Mouse (Mus musculus): ENCODE data around the gene Akap13. TPM values are rescaled to one million over a fixed set of nuclear protein-coding genes. Genes with fewer than 3 reads are reported as not detected.

The Akap13 gene
- polyA plus RNA-seq, 1 experiment = 13.2 TPM

- H3K27ac ChIP-seq (ENCODE audit: insufficient read depth, low read depth, low read length) = no peak overlapping the region
- DNase-seq = no peak
- no peaks in the 10 kb centered on the region for H3K36me3 ChIP-seq (ENCODE audit: control insufficient read depth, insufficient read depth, low read length)
- no peak for TF ChIP-seq CTCF (conservative IDR thresholded peaks at IDR 0.05; ENCODE audit: insufficient read depth, insufficient read length, low read depth, low read length)
- no peak for TF ChIP-seq POLR2A (IDR thresholded peaks at IDR 0.05; ENCODE audit: low read depth, low read length)
- H3K27me3 ChIP-seq (replicated peaks; ENCODE audit: control insufficient read depth, insufficient read depth, low read length) = no peaks in the 10 kb centered on the region
- no peak overlapping the region for H3K4me3 ChIP-seq (ENCODE audit: insufficient read depth, low read depth, low read length)
- WGBS = 30% methylated on average over 7 of the region's 7 CpGs
- H3K4me1 ChIP-seq (ENCODE audit: control insufficient read depth, insufficient read depth, low read length) = peaks cover 2% of the 10 kb centered on the region; the same call in 1 of the 2 replicates
These were observed 24.3 kb upstream of the Akap13 start for GRCm38 (mm10) chr7:75431043-75431442.

GRCm38 (mm10) chr7:75432046-75432445 lies 23.3 kb upstream of the Akap13 start:
- Histone ChIP-seq H3K27me3 (replicated peaks; ENCODE audit: control insufficient read depth, insufficient read depth, low read length) (no peaks in the 10 kb centered on the region), H3K4me1 (ENCODE audit: control insufficient read depth, insufficient read depth, low read length) (peaks cover 2% of the 10 kb centered on the region; the same call in 1 of the 2 replicates), H3K36me3 (ENCODE audit: control insufficient read depth, insufficient read depth, low read length) (no peaks in the 10 kb centered on the region), H3K4me3 (ENCODE audit: insufficient read depth, low read depth, low read length) (no peak overlapping the region), H3K27ac (ENCODE audit: insufficient read depth, low read depth, low read length) (no peak overlapping the region)
- WGBS = 64% methylated on average over 3 of the region's 3 CpGs
- no peak for TF ChIP-seq POLR2A (IDR thresholded peaks at IDR 0.05; ENCODE audit: low read depth, low read length)
- no peak for TF ChIP-seq CTCF (conservative IDR thresholded peaks at IDR 0.05; ENCODE audit: insufficient read depth, insufficient read length, low read depth, low read length)
- no peak for DNase-seq

GRCm38 (mm10) chr7:75436413-75437174 lies 18.7 kb upstream of the Akap13 start:
- 0 out of 2 replicates have a peak, but pooled peaks cover 2% of the 10 kb centered on the region for H3K4me1 ChIP-seq (ENCODE audit: control insufficient read depth, insufficient read depth, low read length)
- H3K4me3 ChIP-seq (ENCODE audit: insufficient read depth, low read depth, low read length) = no peak overlapping the region
- TF ChIP-seq POLR2A (IDR thresholded peaks at IDR 0.05; ENCODE audit: low read depth, low read length) (no peak), CTCF (conservative IDR thresholded peaks at IDR 0.05; ENCODE audit: insufficient read depth, insufficient read length, low read depth, low read length) (no peak)
- H3K36me3 ChIP-seq (ENCODE audit: control insufficient read depth, insufficient read depth, low read length) = no peaks in the 10 kb centered on the region
- no peak for DNase-seq
- 53% methylated on average over 8 of the region's 8 CpGs for WGBS
- no peak overlapping the region for H3K27ac ChIP-seq (ENCODE audit: insufficient read depth, low read depth, low read length)
- H3K27me3 ChIP-seq (replicated peaks; ENCODE audit: control insufficient read depth, insufficient read depth, low read length) = no peaks in the 10 kb centered on the region

GRCm38 (mm10) chr7:75439570-75439969 lies 15.8 kb upstream of the Akap13 start:
- WGBS = 93% methylated on average over 4 of the region's 4 CpGs
- Histone ChIP-seq H3K27ac (ENCODE audit: insufficient read depth, low read depth, low read length) (no peak overlapping the region), H3K27me3 (replicated peaks; ENCODE audit: control insufficient read depth, insufficient read depth, low read length) (no peaks in the 10 kb centered on the region), H3K4me3 (ENCODE audit: insufficient read depth, low read depth, low read length) (no peak overlapping the region), H3K4me1 (ENCODE audit: control insufficient read depth, insufficient read depth, low read length) (0 out of 2 replicates have a peak, but pooled peaks cover 2% of the 10 kb centered on the region), H3K36me3 (ENCODE audit: control insufficient read depth, insufficient read depth, low read length) (no peaks in the 10 kb centered on the region)
- TF ChIP-seq POLR2A (IDR thresholded peaks at IDR 0.05; ENCODE audit: low read depth, low read length) = no peak
- no peak for TF ChIP-seq CTCF (conservative IDR thresholded peaks at IDR 0.05; ENCODE audit: insufficient read depth, insufficient read length, low read depth, low read length)
- no peak for DNase-seq

- H3K27ac ChIP-seq (ENCODE audit: insufficient read depth, low read depth, low read length) = no peak overlapping the region
- no peaks in the 10 kb centered on the region for H3K36me3 ChIP-seq (ENCODE audit: control insufficient read depth, insufficient read depth, low read length)
- WGBS = 69% methylated on average over 2 of the region's 2 CpGs
- H3K4me3 ChIP-seq (ENCODE audit: insufficient read depth, low read depth, low read length) = no peak overlapping the region
- H3K27me3 ChIP-seq (replicated peaks; ENCODE audit: control insufficient read depth, insufficient read depth, low read length) = no peaks in the 10 kb centered on the region
- H3K4me1 ChIP-seq (ENCODE audit: control insufficient read depth, insufficient read depth, low read length) = 0 out of 2 replicates have a peak, but pooled peaks cover 2% of the 10 kb centered on the region
- peak; percentile 59 for DNase-seq
- no peak for TF ChIP-seq CTCF (conservative IDR thresholded peaks at IDR 0.05; ENCODE audit: insufficient read depth, insufficient read length, low read depth, low read length)
- TF ChIP-seq POLR2A (IDR thresholded peaks at IDR 0.05; ENCODE audit: low read depth, low read length) = no peak
These were observed 15.1 kb upstream of the Akap13 start for GRCm38 (mm10) chr7:75440241-75440640.

- no peak overlapping the region for H3K27ac ChIP-seq (ENCODE audit: insufficient read depth, low read depth, low read length)
- DNase-seq = no peak
- H3K4me1 ChIP-seq (ENCODE audit: control insufficient read depth, insufficient read depth, low read length) = 0 out of 2 replicates have a peak, but pooled peaks cover 2% of the 10 kb centered on the region
- TF ChIP-seq POLR2A (IDR thresholded peaks at IDR 0.05; ENCODE audit: low read depth, low read length) = no peak
- WGBS = 83% methylated on average over 2 of the region's 2 CpGs
- H3K4me3 ChIP-seq (ENCODE audit: insufficient read depth, low read depth, low read length) = no peak overlapping the region
- no peaks in the 10 kb centered on the region for H3K27me3 ChIP-seq (replicated peaks; ENCODE audit: control insufficient read depth, insufficient read depth, low read length)
- no peaks in the 10 kb centered on the region for H3K36me3 ChIP-seq (ENCODE audit: control insufficient read depth, insufficient read depth, low read length)
These were observed 13.4 kb upstream of the Akap13 start for GRCm38 (mm10) chr7:75441947-75442346.

GRCm38 (mm10) chr7:75456152-75456888 lies 986 bp downstream of the Akap13 start:
- Histone ChIP-seq H3K4me1 (ENCODE audit: control insufficient read depth, insufficient read depth, low read length) (peaks cover 16% of the 10 kb centered on the region), H3K36me3 (ENCODE audit: control insufficient read depth, insufficient read depth, low read length) (no peaks in the 10 kb centered on the region), H3K27me3 (replicated peaks; ENCODE audit: control insufficient read depth, insufficient read depth, low read length) (no peaks in the 10 kb centered on the region), H3K27ac (ENCODE audit: insufficient read depth, low read depth, low read length) (peak overlapping the region; percentile 81), H3K4me3 (ENCODE audit: insufficient read depth, low read depth, low read length) (peak overlapping the region; percentile 73)
- 6% methylated on average over 25 of the region's 25 CpGs for whole genome bisulfite sequencing
- TF ChIP-seq CTCF (conservative IDR thresholded peaks at IDR 0.05; ENCODE audit: insufficient read depth, insufficient read length, low read depth, low read length) (no peak), POLR2A (IDR thresholded peaks at IDR 0.05; ENCODE audit: low read depth, low read length) (no peak)
- DNase-seq = no peak
